Mouse (Mus musculus): ENCODE measurements around the gene Hnf1b. TPM values are rescaled to one million over a fixed set of nuclear protein-coding genes. Genes with fewer than 3 reads are reported as not detected.

The Hnf1b gene
- polyA plus RNA-seq, 1 experiment from 2014 or later = not detected

DNA sequence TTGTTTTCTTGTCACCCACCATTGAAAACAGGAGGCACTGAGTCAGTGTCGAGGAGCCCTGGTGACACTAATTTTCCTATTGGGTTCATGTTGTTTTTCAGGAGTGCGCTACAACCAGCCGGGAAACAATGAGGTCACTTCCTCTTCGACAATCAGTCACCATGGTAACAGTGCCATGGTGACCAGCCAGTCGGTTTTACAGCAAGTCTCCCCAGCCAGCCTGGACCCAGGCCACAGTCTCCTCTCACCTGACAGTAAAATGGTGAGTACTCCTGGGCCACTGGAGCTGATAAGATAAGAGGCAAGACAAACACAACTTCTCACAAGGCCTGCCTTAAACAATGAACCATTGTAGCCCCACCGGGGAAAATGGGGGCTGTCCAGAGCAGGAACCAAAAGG lies 32.7 kb downstream of the Hnf1b start:
- Histone ChIP-seq H3K27ac (no peak overlapping the region), H3K4me1 (peaks cover 3% of the 10 kb centered on the region; the same call in 1 of the 2 replicates), H3K36me3 (ENCODE audit: poor library complexity, severe bottlenecking) (no peaks in the 10 kb centered on the region), H3K9me3 (replicated peaks) (no peaks in the 10 kb centered on the region), H3K27me3 (no peaks in the 10 kb centered on the region), H3K9ac (no peak overlapping the region), H3K4me2 (no peak overlapping the region), H3K4me3 (no peak overlapping the region)
- 53% methylated on average over 6 of the region's 6 CpGs for WGBS
- ATAC-seq = no peak

DNA sequence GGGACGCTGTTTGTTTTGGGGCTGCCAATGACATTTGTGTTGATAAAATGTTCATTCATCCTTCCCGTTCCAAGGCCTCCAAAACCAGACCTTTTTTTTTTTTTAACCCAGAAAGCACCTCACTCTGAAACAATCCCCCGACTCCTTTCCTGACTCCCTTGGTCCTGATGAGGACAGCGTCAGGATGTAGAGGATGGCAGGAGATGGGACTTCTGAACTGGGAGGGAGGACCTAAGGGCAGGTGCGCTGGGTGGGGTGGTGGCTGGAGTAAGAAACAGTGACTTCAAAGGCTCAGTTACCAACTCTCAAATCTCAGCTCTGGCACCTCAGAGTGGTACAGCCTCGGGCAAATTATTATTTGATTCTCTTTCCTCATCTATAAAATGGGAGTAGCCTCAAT lies 33.2 kb downstream of the Hnf1b start:
- Histone ChIP-seq H3K27me3 (no peaks in the 10 kb centered on the region), H3K36me3 (ENCODE audit: poor library complexity, severe bottlenecking) (no peaks in the 10 kb centered on the region), H3K9me3 (replicated peaks) (no peaks in the 10 kb centered on the region), H3K4me3 (no peak overlapping the region), H3K4me1 (peaks cover 3% of the 10 kb centered on the region; the same call in 1 of the 2 replicates), H3K27ac (no peak overlapping the region), H3K9ac (no peak overlapping the region), H3K4me2 (no peak overlapping the region)
- ATAC-seq = no peak
- WGBS = 82% methylated on average over 6 of the region's 6 CpGs

DNA sequence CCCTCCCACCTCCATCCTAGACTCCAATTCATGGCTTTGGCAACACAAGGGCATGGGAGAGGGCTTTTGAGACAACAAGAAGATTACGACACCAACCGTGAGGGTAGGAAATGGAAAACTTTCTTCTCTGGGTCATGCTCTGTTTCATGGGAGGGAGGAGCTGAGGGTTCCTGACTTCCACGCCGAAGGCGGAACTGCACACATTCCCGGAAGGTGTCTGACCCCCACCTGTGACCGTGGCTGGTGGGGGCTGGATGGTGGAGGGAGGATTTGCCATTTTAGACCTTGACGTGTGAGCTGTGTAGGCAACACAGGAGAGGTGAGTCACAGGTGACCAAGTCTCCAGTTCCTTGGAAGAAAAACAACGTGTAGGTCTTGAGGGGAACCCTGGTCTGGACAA lies 33.9 kb downstream of the Hnf1b start:
- no peak overlapping the region for H3K4me3 ChIP-seq
- no peak overlapping the region for H3K9ac ChIP-seq
- no peaks in the 10 kb centered on the region for H3K27me3 ChIP-seq
- H3K4me1 ChIP-seq = peaks cover 3% of the 10 kb centered on the region; the same call in 1 of the 2 replicates
- WGBS = 91% methylated on average over 9 of the region's 9 CpGs
- no peaks in the 10 kb centered on the region for H3K9me3 ChIP-seq (replicated peaks)
- H3K27ac ChIP-seq = no peak overlapping the region
- H3K36me3 ChIP-seq (ENCODE audit: poor library complexity, severe bottlenecking) = no peaks in the 10 kb centered on the region
- no peak for ATAC-seq
- no peak overlapping the region for H3K4me2 ChIP-seq

DNA sequence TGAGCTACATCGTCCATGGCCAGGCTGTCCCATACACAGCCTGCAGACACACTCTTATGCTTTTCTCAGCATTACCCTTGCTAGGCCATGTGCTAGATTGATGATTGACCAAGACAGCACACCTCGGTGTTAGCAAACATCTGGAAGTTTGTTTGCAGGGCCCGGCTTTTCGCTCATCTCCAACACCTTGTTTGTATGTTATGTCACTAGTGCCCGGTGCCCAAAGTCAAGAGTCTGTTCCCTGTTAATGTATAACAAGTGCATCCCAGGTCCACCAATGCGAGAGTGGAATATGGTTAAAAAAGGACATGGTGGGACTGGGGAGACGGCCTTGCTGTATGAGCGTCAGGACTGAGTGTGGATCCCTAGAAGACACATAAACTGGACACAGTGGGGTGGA lies 35.3 kb downstream of the Hnf1b start:
- Histone ChIP-seq H3K27ac (no peak overlapping the region), H3K36me3 (ENCODE audit: poor library complexity, severe bottlenecking) (no peaks in the 10 kb centered on the region), H3K4me1 (peaks cover 3% of the 10 kb centered on the region; the same call in 1 of the 2 replicates), H3K9ac (no peak overlapping the region), H3K27me3 (no peaks in the 10 kb centered on the region), H3K9me3 (replicated peaks) (no peaks in the 10 kb centered on the region), H3K4me2 (no peak overlapping the region), H3K4me3 (no peak overlapping the region)
- 97% methylated on average over 8 of the region's 8 CpGs for WGBS
- ATAC-seq = no peak

DNA sequence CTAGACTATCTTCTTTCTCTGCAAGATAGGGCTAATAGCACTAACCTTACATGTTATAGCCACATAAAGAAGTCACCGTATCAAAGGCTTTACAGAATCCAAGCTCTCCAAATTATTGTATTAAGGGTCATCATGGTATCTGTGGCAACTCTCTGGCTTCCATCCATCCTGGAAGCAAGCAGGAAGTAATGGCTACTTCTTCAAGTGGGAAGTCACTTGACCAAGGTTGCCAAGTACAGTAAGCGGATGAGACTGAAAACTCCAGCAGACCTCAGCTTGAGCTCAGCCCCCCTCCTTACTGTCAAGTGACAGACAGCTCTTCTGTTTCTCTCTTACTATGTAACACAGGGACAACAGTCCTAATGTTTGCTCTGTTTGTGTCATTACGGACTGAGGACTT lies 36.9 kb downstream of the Hnf1b start:
- Histone ChIP-seq H3K4me3 (no peak overlapping the region), H3K9ac (no peak overlapping the region), H3K36me3 (ENCODE audit: poor library complexity, severe bottlenecking) (no peaks in the 10 kb centered on the region), H3K27me3 (no peaks in the 10 kb centered on the region), H3K4me1 (peaks cover 3% of the 10 kb centered on the region; the same call in 1 of the 2 replicates), H3K27ac (no peak overlapping the region), H3K4me2 (no peak overlapping the region), H3K9me3 (replicated peaks) (no peaks in the 10 kb centered on the region)
- 90% methylated on average over 3 of the region's 3 CpGs for WGBS
- ATAC-seq = no peak

DNA sequence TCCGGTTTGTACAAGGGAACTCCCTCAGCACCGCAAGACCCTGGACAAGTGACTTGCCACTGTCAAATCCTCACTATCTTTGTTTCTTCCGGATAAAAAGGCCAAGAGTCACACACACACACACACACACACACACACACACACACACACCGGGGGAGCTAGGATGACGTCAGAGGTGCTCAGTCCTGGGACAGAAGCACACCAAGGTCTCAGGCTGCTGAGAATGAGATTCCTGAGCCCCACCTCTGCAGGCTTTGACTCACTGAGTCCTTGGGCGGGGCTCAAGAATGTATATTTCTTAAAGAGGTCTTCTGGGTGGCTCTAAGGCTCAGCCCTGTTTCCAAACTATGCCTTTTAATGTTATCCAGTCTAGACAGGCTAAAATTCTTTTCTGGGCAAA lies 41.5 kb downstream of the Hnf1b start:
- no peak overlapping the region for H3K4me2 ChIP-seq
- H3K27me3 ChIP-seq = no peaks in the 10 kb centered on the region

DNA sequence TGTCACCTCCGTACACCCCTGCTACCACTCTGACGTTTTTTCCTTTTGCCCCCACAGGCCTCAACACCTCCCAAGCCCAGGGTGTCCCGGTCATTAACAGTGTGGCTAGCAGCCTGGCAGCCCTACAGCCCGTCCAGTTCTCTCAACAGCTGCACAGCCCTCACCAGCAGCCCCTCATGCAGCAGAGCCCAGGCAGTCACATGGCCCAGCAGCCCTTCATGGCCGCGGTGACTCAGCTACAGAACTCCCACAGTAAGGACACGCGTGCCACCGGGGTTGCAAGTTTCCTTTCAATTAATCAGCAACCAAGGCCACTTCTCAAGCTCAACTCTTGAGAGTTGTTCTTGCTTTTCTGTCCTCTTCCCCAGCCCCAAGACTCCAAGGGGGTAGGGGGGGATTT lies 43.5 kb downstream of the Hnf1b start:
- H3K27ac ChIP-seq = no peak overlapping the region
- no peak overlapping the region for H3K4me3 ChIP-seq
- H3K4me2 ChIP-seq = no peak overlapping the region
- H3K36me3 ChIP-seq (ENCODE audit: poor library complexity, severe bottlenecking) = no peaks in the 10 kb centered on the region
- no peaks in the 10 kb centered on the region for H3K4me1 ChIP-seq
- WGBS = 88% methylated on average over 9 of the region's 9 CpGs
- H3K27me3 ChIP-seq = no peaks in the 10 kb centered on the region
- no peak overlapping the region for H3K9ac ChIP-seq
- no peak for ATAC-seq
- no peaks in the 10 kb centered on the region for H3K9me3 ChIP-seq (replicated peaks)

More for the DNA sequence above, 41.5 kb downstream of the Hnf1b start:
- H3K9ac ChIP-seq = no peak overlapping the region
- no peak overlapping the region for H3K4me3 ChIP-seq
- no peaks in the 10 kb centered on the region for H3K4me1 ChIP-seq
- no peaks in the 10 kb centered on the region for H3K36me3 ChIP-seq (ENCODE audit: poor library complexity, severe bottlenecking)
- no peak for ATAC-seq
- no peak overlapping the region for H3K27ac ChIP-seq
- H3K9me3 ChIP-seq (replicated peaks) = no peaks in the 10 kb centered on the region
- 52% methylated on average over 6 of the region's 6 CpGs for WGBS

DNA sequence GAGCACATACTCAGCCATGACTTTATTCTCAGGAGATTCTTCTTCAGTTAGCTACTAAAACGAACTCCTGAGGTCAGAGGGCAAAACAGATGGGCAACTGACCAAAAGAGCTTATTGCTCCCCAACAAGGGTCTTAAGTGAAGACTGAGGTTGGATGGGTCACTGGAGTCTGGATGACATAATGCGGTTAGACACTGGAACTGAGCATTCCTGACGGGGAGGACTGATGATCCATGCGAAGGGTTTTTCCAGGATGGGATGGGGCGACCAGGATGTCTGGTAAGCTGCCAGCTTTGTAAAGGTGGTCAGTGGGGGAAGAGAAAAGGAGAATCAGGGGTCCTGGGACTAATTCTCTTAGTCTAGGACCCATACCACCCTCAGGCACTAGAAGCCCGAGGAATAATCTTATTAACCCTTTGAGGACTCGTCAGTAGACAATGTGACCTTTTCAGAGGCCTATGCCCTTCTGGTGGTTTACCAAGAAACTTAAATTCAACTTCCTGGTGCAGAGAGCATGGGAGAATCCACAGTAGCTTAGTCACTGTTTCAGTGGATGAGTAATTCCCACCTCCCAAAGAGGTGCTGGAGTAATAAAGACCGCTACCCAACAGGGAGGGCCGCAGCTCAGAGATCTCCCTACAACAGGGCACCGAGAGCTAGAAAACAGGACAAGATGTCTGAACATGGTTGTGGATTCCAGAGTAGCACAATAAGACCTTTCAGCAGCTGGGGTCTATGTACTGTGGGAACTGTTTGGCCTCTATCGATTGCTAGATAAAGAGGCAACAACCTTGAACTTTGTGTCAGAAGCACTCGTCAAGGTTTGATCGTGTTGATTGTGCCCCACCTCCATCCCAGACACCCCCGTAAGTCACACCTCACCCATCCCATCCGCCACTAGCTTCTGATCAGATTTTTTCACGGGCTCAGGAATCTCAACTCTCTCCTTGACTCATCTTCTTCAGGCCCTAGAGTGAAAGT lies 46.9 kb downstream of the Hnf1b start:
- no peak overlapping the region for H3K9ac ChIP-seq
- H3K9me3 ChIP-seq (replicated peaks) = no peaks in the 10 kb centered on the region
- no peak overlapping the region for H3K4me2 ChIP-seq
- no peaks in the 10 kb centered on the region for H3K27me3 ChIP-seq
- no peaks in the 10 kb centered on the region for H3K36me3 ChIP-seq (ENCODE audit: poor library complexity, severe bottlenecking)
- no peaks in the 10 kb centered on the region for H3K4me1 ChIP-seq
- H3K27ac ChIP-seq = no peak overlapping the region
- WGBS = 84% methylated on average over 16 of the region's 16 CpGs
- no peak for ATAC-seq
- no peak overlapping the region for H3K4me3 ChIP-seq

DNA sequence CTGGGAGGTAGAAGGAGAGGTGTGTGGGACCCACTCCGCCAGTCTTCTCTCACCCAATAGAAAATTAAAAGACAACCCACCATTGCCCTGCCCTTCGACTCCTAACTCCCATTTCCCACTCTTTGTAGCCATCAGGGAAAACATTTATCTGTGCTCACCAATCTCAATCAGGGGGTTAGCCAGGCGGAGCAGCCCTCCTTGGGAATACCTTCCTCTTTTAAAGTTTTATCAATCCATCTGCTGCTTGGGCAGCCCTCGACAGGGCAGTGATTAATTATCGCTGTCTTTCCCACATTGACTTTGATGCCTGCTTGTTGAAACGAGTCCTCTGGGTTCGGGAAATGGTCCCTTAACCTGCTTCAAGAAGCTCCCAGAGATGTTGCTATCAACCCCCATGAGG lies 47.7 kb downstream of the Hnf1b start:
- 84% methylated on average over 7 of the region's 7 CpGs for WGBS
- Histone ChIP-seq H3K9ac (no peak overlapping the region), H3K4me2 (no peak overlapping the region), H3K4me1 (no peaks in the 10 kb centered on the region), H3K9me3 (replicated peaks) (no peaks in the 10 kb centered on the region), H3K4me3 (no peak overlapping the region), H3K27ac (no peak overlapping the region), H3K36me3 (ENCODE audit: poor library complexity, severe bottlenecking) (no peaks in the 10 kb centered on the region), H3K27me3 (no peaks in the 10 kb centered on the region)
- no peak for ATAC-seq

DNA sequence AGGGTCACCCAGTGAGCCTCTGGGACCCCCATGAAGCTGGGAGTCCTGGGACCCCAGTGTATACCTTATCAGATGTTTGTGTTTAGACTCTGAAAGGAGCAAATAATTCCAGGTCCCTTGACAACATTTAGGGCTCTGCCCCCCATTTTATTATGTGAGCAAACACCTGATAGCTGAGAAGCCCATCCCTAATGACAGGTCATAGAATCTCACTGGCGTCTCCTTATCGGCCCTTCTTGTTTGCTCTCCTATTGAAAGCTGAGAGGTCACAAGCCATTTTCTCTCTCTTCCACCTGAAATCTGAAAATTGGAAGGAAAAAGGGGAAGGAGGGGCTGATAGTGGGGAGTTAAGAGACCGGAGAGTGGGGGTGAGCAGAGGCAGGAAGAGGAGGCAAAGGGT lies 52.9 kb downstream of the Hnf1b start:
- Histone ChIP-seq H3K9me3 (replicated peaks) (no peaks in the 10 kb centered on the region), H3K4me1 (no peaks in the 10 kb centered on the region), H3K4me3 (no peak overlapping the region), H3K36me3 (ENCODE audit: poor library complexity, severe bottlenecking) (no peaks in the 10 kb centered on the region), H3K9ac (no peak overlapping the region), H3K4me2 (no peak overlapping the region), H3K27me3 (no peaks in the 10 kb centered on the region), H3K27ac (no peak overlapping the region)
- ATAC-seq = no peak
- WGBS = 86% methylated on average over 3 of the region's 3 CpGs

DNA sequence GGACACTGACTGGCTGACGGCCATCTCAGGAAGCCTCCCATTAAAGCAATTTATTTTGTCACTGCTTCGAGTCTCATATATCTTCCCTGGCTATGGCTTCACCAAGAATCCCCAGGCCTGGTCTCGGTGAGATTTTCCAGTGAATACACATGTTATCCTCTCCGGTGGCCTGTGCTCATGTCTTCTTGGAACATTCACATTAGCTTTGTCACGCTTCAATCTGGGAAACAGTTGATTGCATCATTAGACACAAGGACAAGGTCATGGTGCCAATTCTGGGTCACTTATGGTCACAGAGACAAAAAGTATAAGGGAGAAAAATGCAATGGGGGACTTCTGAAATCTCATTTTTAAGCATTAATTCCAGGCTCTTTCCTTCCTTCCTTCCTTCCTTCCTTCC lies 55.9 kb downstream of the Hnf1b start:
- 80% methylated on average over 5 of the region's 5 CpGs for WGBS
- H3K4me1 ChIP-seq = no peaks in the 10 kb centered on the region
- no peak for ATAC-seq
- no peak overlapping the region for H3K27ac ChIP-seq
- no peaks in the 10 kb centered on the region for H3K36me3 ChIP-seq (ENCODE audit: poor library complexity, severe bottlenecking)
- no peak overlapping the region for H3K4me2 ChIP-seq
- H3K9me3 ChIP-seq (replicated peaks) = no peaks in the 10 kb centered on the region
- H3K9ac ChIP-seq = no peak overlapping the region
- H3K4me3 ChIP-seq = no peak overlapping the region
- H3K27me3 ChIP-seq = no peaks in the 10 kb centered on the region

DNA sequence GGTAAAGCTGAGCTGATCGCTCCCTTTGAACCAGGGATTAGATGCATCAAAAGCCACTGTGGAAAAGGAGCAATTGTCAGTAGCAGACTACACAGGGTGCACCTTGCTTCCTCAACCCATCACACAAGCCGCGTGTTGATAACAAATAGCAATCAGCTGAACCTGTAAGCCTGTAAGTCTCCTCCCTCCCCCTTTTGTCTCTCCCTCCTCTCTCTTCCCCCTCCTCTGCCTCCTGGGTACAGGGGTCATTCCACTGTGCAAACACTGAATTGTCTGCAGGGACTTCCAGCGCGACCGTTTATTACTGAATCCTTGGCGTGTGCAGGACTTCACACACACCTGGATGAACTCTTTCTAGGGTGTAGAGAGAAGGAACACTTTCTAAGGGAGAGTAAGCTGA lies 58.5 kb downstream of the Hnf1b start:
- Histone ChIP-seq H3K9me3 (replicated peaks) (no peaks in the 10 kb centered on the region), H3K27ac (no peak overlapping the region), H3K4me2 (no peak overlapping the region), H3K27me3 (no peaks in the 10 kb centered on the region), H3K4me3 (no peak overlapping the region), H3K9ac (no peak overlapping the region), H3K4me1 (no peaks in the 10 kb centered on the region), H3K36me3 (ENCODE audit: poor library complexity, severe bottlenecking) (no peaks in the 10 kb centered on the region)
- no peak for ATAC-seq
- WGBS = 18% methylated on average over 7 of the region's 7 CpGs

Data from forebrain, embryonic 13.5 days (tissue).